Mouse (Mus musculus) T-helper 17 cell (primary cell): Measurements from ENCODE around the gene Gm2004.

Experiments used
- in situ Hi-C, 2 experiments: fragments of 300-600 bp; cut with MboI, MseI; formaldehyde crosslinking; loops; 1 replicate in 1 of 2; 2 replicates in 1 of 2; pipeline ENCODE4 v1.15.1; 2025; ENCODE audit warnings: high pct_unique_total_duplicates in 2 of 2

The Gm2004 gene

GRCm38 (mm10) chr2:176149725-176150124, at the start of gene Gm2004:
Gene Gm2004, minus strand, starts transcription at chr2:176149825.
- in situ Hi-C loops: loop anchor here (10.0 to 25.0 kb wide), 3 partner anchors 663 to 1688 kb away; partner anchors contain the start of gene Gm14325 (in 1 of the 2)
